Mouse (Mus musculus) liver, embryonic 11.5 days (tissue): ENCODE data around the gene Mpdu1. TPM values are rescaled to one million over a fixed set of nuclear protein-coding genes. Genes with fewer than 3 reads are reported as not detected.

Source experiments
- ATAC-seq: fragments of 200-750 bp; cut with Nextera tagmentation; replicated peaks from 2 replicates; pipeline ENCODE4 v1.8.0; 2017; ENCODE audit warnings: moderate number of reproducible peaks, mild to moderate bottlenecking, moderate TSS enrichment, moderate library complexity; ENCODE audit not compliant: low FRiP score
- DNase-seq: peaks from one replicate; pipeline ENCODE4 v3.0.0-alpha.2; 2017; ENCODE audit warnings: low spot score
- H3K27ac ChIP-seq: fragments of 300-500 bp; sonication (generic); 2 replicates; pipeline ENCODE4 v1.5.1; 2014; ENCODE audit warnings: mild to moderate bottlenecking, low read depth, low read length, control low read depth
- H3K27me3 ChIP-seq: fragments of 300-500 bp; sonication (generic); replicated peaks from 2 replicates; pipeline ENCODE4 v1.6.1; 2014; ENCODE audit warnings: low read length, mixed read lengths; ENCODE audit not compliant: control insufficient read depth, insufficient read depth
- H3K36me3 ChIP-seq: fragments of 300-500 bp; sonication (generic); 2 replicates; pipeline ENCODE4 v1.6.1; 2014; ENCODE audit warnings: mild to moderate bottlenecking, low read length, moderate library complexity, mixed read lengths; ENCODE audit not compliant: control insufficient read depth, insufficient read depth
- H3K4me1 ChIP-seq: fragments of 300-500 bp; sonication (generic); replicated peaks from 2 replicates; pipeline ENCODE4 v1.6.1; 2014; ENCODE audit warnings: low read length, mixed read lengths; ENCODE audit not compliant: control insufficient read depth, insufficient read depth
- H3K4me2 ChIP-seq: fragments of 300-500 bp; sonication (generic); 2 replicates; pipeline ENCODE4 v1.6.1; 2014; ENCODE audit warnings: mild to moderate bottlenecking, control low read depth, moderate library complexity
- H3K4me3 ChIP-seq: fragments of 300-500 bp; sonication (generic); 2 replicates; pipeline ENCODE4 v1.5.1; 2014; ENCODE audit warnings: low read depth, low read length, control low read depth
- H3K9ac ChIP-seq: fragments of 300-500 bp; sonication (generic); 2 replicates; pipeline ENCODE4 v1.6.1; 2014; ENCODE audit warnings: low read depth, low read length, control low read depth
- H3K9me3 ChIP-seq: fragments of 300-500 bp; sonication (generic); 2 replicates; pipeline ENCODE4 v1.6.1; 2016; ENCODE audit warnings: low read length, inconsistent platforms, mixed read lengths; ENCODE audit not compliant: control insufficient read depth
- WGBS: fragments of 180-500 bp; shearing (Covaris S2); extraction: QIAGEN DNeasy Blood & Tissue Kit; methylation state at CpG from one replicate; pipeline ENCODE4 v1.1.7; 2014; 5-methylcytosine and 5-hydroxymethylcytosine counted together
- polyA plus RNA-seq: library from polyadenylated mRNA; unstranded; fragments of >200 nt; fragmentation: Nextera tagmentation; extraction: Ambion mirVana; gene quantifications from 2 replicates; pipeline ENCODE4 v1.2.1, GENCODE M21; 2014

Mpdu1 gene
- 20.7 and 24.0 TPM in 2 replicates for polyA plus RNA-seq

GRCm38 (mm10) chr11:69662213-69662966 is at the start of gene Mpdu1:
TSS of gene Mpdu1 (minus strand) at chr11:69662642.
- Histone ChIP-seq H3K27me3 (no peaks in the 10 kb centered on the region), H3K27ac (peak within 1 kb of the TSS; percentile 94), H3K36me3 (peaks cover 29% of the 10 kb centered on the region), H3K9me3 (no peaks in the 10 kb centered on the region), H3K9ac (peak within 1 kb of the TSS; percentile 81), H3K4me2 (peak within 1 kb of the TSS; percentile 75), H3K4me1 (peaks cover 23% of the 10 kb centered on the region), H3K4me3 (peak within 1 kb of the TSS; percentile 60)
- DNase-seq (peak; percentile 95), ATAC-seq (peak; percentile 90)
- WGBS = under 1% methylated on average over 48 of the region's 48 CpGs

GRCm38 (mm10) chr11:69711082-69711481 is 48.6 kb upstream of the Mpdu1 start:
- H3K27me3 ChIP-seq = no peaks in the 10 kb centered on the region
- H3K36me3 ChIP-seq = no peaks in the 10 kb centered on the region
- no peak overlapping the region for H3K4me2 ChIP-seq
- H3K4me1 ChIP-seq = peaks cover 16% of the 10 kb centered on the region
- WGBS = 79% methylated on average over 2 of the region's 2 CpGs
- ATAC-seq = no peak
- no peak overlapping the region for H3K4me3 ChIP-seq
- no peaks in the 10 kb centered on the region for H3K9me3 ChIP-seq
- no peak for DNase-seq
- no peak overlapping the region for H3K27ac ChIP-seq
- H3K9ac ChIP-seq = no peak overlapping the region

GRCm38 (mm10) chr11:69710470-69710869 is 48.0 kb upstream of the Mpdu1 start:
- Histone ChIP-seq H3K27me3 (no peaks in the 10 kb centered on the region), H3K9me3 (no peaks in the 10 kb centered on the region), H3K4me1 (peaks cover 14% of the 10 kb centered on the region), H3K4me3 (no peak overlapping the region), H3K36me3 (no peaks in the 10 kb centered on the region), H3K4me2 (no peak overlapping the region), H3K27ac (no peak overlapping the region), H3K9ac (no peak overlapping the region)
- DNase-seq (no peak), ATAC-seq (no peak)
- WGBS = 78% methylated on average over 3 of the region's 3 CpGs

GRCm38 (mm10) chr11:69709554-69710446 is 47.4 kb upstream of the Mpdu1 start:
- H3K27me3 ChIP-seq = no peaks in the 10 kb centered on the region
- H3K36me3 ChIP-seq = no peaks in the 10 kb centered on the region
- no peak overlapping the region for H3K4me3 ChIP-seq
- no peak for DNase-seq
- ATAC-seq = 0 out of 2 replicates have a peak, but pooled peaks have one; percentile 29
- 43% methylated on average over 11 of the region's 11 CpGs for WGBS
- H3K9me3 ChIP-seq = no peaks in the 10 kb centered on the region
- H3K4me2 ChIP-seq = no peak overlapping the region
- no peak overlapping the region; the same call in 1 of the 2 replicates for H3K27ac ChIP-seq
- H3K4me1 ChIP-seq = peaks cover 14% of the 10 kb centered on the region
- peak overlapping the region; percentile 44 for H3K9ac ChIP-seq

DNA sequence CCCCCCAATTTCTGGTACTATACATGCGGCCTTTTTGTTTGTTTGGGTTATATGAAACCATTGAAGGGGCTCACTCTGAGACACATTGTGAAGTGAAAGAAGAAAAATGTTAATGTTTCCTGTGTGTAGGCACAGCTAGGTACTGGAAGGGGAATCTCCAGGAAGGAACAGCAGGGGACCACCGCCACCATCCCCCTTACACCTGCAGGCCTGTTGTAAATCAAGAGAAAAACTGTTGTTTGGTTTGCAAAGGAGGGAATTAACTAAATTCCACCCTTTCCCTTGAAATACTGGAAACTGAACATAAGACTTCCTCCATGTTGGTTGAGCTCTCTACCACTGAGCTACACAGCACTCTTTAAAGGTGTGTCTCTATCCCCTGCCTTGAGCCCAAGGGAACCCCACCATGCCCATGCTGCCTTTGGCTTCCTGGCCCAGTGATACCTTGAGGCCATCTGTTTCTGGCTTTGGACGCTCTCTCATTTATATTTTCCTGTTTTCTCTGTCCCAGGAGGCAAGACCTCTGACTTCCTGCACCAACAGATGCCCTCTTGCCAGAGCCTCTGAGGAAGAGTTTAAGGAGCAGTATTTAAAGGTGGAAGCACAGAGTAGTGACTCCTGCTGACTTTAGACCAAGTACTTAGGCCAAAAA is 46.3 kb upstream of the Mpdu1 start:
- Histone ChIP-seq H3K27me3 (no peaks in the 10 kb centered on the region), H3K9ac (no peak overlapping the region), H3K4me2 (no peak overlapping the region), H3K27ac (no peak overlapping the region), H3K4me3 (no peak overlapping the region), H3K36me3 (no peaks in the 10 kb centered on the region), H3K9me3 (no peaks in the 10 kb centered on the region), H3K4me1 (peaks cover 14% of the 10 kb centered on the region)
- ATAC-seq (no peak), DNase-seq (no peak)
- WGBS = 82% methylated on average over 3 of the region's 3 CpGs

GRCm38 (mm10) chr11:69707873-69708381 is 45.5 kb upstream of the Mpdu1 start:
- Histone ChIP-seq H3K36me3 (no peaks in the 10 kb centered on the region), H3K4me3 (no peak overlapping the region), H3K27ac (no peak overlapping the region), H3K4me2 (no peak overlapping the region), H3K9ac (no peak overlapping the region), H3K9me3 (no peaks in the 10 kb centered on the region), H3K27me3 (no peaks in the 10 kb centered on the region), H3K4me1 (peaks cover 14% of the 10 kb centered on the region)
- ATAC-seq (no peak), DNase-seq (no peak)
- WGBS = 80% methylated on average over 4 of the region's 4 CpGs

DNA sequence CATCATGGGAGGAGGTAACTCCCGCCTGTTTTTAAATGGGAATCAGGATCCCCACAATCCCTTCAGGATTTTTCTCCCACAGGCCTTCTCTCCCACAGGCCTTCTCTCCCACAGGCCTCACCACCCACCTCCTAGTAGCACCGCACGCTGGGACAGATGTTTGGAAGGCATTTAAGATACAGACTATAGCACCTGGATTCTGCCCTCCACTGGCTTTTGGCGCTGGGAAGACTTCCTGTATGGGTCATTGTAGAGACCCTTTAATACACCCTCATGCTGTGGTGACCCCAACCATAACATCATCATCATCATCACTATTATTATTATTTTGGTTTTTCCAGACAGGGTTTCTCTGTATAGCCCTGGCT is 45.0 kb upstream of the Mpdu1 start:
- Histone ChIP-seq H3K27ac (no peak overlapping the region), H3K4me2 (no peak overlapping the region), H3K9ac (no peak overlapping the region), H3K27me3 (no peaks in the 10 kb centered on the region), H3K4me1 (peaks cover 14% of the 10 kb centered on the region), H3K9me3 (no peaks in the 10 kb centered on the region), H3K36me3 (no peaks in the 10 kb centered on the region), H3K4me3 (no peak overlapping the region)
- no peak for DNase-seq
- no peak for ATAC-seq
- WGBS = 88% methylated on average over 4 of the region's 4 CpGs

GRCm38 (mm10) chr11:69706775-69707479 is 44.5 kb upstream of the Mpdu1 start:
- Histone ChIP-seq H3K4me3 (no peak overlapping the region), H3K4me2 (no peak overlapping the region), H3K27me3 (no peaks in the 10 kb centered on the region), H3K9ac (no peak overlapping the region), H3K4me1 (peaks cover 14% of the 10 kb centered on the region), H3K36me3 (no peaks in the 10 kb centered on the region), H3K27ac (no peak overlapping the region), H3K9me3 (no peaks in the 10 kb centered on the region)
- 57% methylated on average over 6 of the region's 6 CpGs for WGBS
- DNase-seq (no peak), ATAC-seq (no peak)
